ENCODE assay signal across 8 mouse cellular contexts in the genomic region with DNA sequence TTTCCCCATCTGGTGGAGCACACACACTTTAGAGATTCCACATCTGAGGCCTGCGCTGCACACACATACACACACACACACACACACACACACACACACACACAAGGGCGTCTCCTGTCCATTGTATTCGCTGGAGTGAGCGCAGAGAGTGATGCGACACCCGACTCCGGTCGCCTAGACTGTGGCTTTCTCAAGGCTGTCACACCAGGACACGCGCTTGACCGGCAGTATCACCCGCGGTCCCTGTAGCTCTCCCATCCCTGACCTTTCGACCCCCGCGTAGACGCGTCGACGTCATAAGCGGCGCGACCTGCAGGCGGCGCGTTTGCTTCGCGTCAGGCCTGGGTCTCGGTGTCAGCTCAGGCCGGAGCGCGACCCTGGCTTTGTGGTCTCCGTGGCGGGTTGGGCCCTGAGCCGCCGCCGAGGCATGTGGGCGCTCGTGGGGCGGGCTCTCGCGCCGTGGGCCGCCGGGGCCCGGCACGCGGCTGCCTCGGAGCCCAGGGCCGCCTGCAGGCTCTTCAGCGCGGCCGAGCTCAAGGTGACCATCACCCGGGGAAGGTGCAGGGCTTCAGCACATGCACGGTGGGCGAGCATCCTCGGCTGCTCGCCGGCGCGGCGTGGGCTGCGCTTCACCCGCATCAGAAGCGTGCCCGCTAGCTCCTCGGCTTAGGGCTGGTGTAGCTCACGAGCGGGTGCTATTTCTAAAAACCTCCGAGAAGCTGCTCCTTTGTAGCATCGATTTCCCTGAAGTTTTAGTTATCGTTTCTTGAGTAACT. TPM values are rescaled to one million over a fixed set of nuclear protein-coding genes. Genes with fewer than 3 reads are reported as not detected.
A peak's percentile ranks its signal among the peaks of the same experiment; 100 is the strongest.
DNase-seq lines count a peak whose midpoint lies in the region; ATAC-seq lines count a peak whose summit lies in the region.

Gene Guf1, plus strand, starts transcription at position 296 of the 776 bp plus-strand sequence.

- peak; percentile 97 for DNase-seq in ZHBTc4 (ENCODE audit: low read depth, low spot score)
- peak; percentile 91 for DNase-seq in gastrocnemius, adult 8-10 months (ENCODE audit: low spot score in 2 of 2)
- peak; percentile 61 for DNase-seq in hindlimb bud, embryonic 11.5 days (ENCODE audit: extremely low spot score, low read depth, low spot score)
- DNase-seq in left cerebral cortex, adult 8-10 months (ENCODE audit: low spot score in 2 of 2) = peak; percentile 92 to 99
- peak; percentile 95 to 96 for DNase-seq in right cerebral cortex, postnatal 10 days (ENCODE audit: low spot score in 2 of 2)
- DNase-seq in urinary bladder, postnatal 25 days (ENCODE audit: low spot score) = peak; percentile 96

- H3K9me3 ChIP-seq in megakaryocyte, embryonic 14.5 days = no peaks in the 10 kb centered on the region; the same call in 1 of the 2 replicates

- H3K4me1 ChIP-seq in megakaryocyte, embryonic 14.5 days = peaks cover 9% of the 10 kb centered on the region; the same call in 1 of the 2 replicates

- H3K36me3 ChIP-seq in megakaryocyte, embryonic 14.5 days (replicated peaks; ENCODE audit: low read length) = peaks cover 32% of the 10 kb centered on the region

- peak within 1 kb of the TSS; percentile 94 for H3K4me3 ChIP-seq in megakaryocyte, embryonic 14.5 days (replicated peaks)

- H3K27me3 ChIP-seq in megakaryocyte, embryonic 14.5 days (replicated peaks) = no peaks in the 10 kb centered on the region

- peak; percentile 97 for ATAC-seq in common myeloid progenitor, adult 5-6 weeks (replicated peaks; ENCODE audit: low read depth, poor library complexity, severe bottlenecking)

RNA-seq across cellular contexts. Expression of gene Guf1, which starts in this region (rescaled TPM):
- 37.5 and 47.5 TPM in 2 replicates for total RNA-seq in common myeloid progenitor, adult 5-6 weeks (2017)
- 10 to 100 TPM; 13.7 to 16.1 (median 15.2) TPM for total RNA-seq in gastrocnemius, adult 8-10 months (2022)
- total RNA-seq in left cerebral cortex, adult 8-10 months (2022) = 10 to 100 TPM; 21.7 to 25.0 (median 23.1) TPM
- polyA plus RNA-seq in megakaryocyte, embryonic 14.5 days (2012; ENCODE audit: insufficient read depth, low replicate concordance) = 1.6 and 2.8 TPM in 2 replicates

Comparison
In these comparisons a context has a peak if more than half of its experiments do, and no peak if none do; other contexts are left out.
1. Peak in every context shown above with its lines: DNase-seq, ATAC-seq and H3K4me3 ChIP-seq.